Mouse (Mus musculus) stomach, postnatal 0 days (tissue): ENCODE data around the gene Cdcp2. TPM values are rescaled to one million over a fixed set of nuclear protein-coding genes. Genes with fewer than 3 reads are reported as not detected.

Experiments used
- ATAC-seq: fragments of 200-750 bp; cut with Nextera tagmentation; 2 replicates; pipeline ENCODE4 v1.8.0; 2017; ENCODE audit not compliant: low FRiP score, low TSS enrichment
- DNase-seq: peaks from one replicate; pipeline ENCODE4 v3.0.0-alpha.2; 2016; ENCODE audit warnings: low spot score
- H3K27ac ChIP-seq: fragments of 300-500 bp; sonication (generic); replicated peaks from 2 replicates; pipeline ENCODE4 v1.5.1; 2014; ENCODE audit warnings: mild to moderate bottlenecking, control low read depth
- H3K27me3 ChIP-seq: fragments of 300-500 bp; sonication (generic); 2 replicates; pipeline ENCODE4 v1.6.1; 2014; ENCODE audit warnings: low read length; ENCODE audit not compliant: control insufficient read depth, insufficient read depth
- H3K36me3 ChIP-seq: fragments of 300-500 bp; sonication (generic); 2 replicates; pipeline ENCODE4 v1.6.1; 2014; ENCODE audit warnings: low read length, mixed read lengths; ENCODE audit not compliant: control insufficient read depth, insufficient read depth
- H3K4me1 ChIP-seq: fragments of 300-500 bp; sonication (generic); replicated peaks from 2 replicates; pipeline ENCODE4 v1.6.1; 2014; ENCODE audit warnings: antibody characterized with exemption; ENCODE audit not compliant: control insufficient read depth, insufficient read depth
- H3K4me2 ChIP-seq: fragments of 300-500 bp; sonication (generic); replicated peaks from 2 replicates; pipeline ENCODE4 v1.6.1; 2014; ENCODE audit warnings: low read depth, mild to moderate bottlenecking, control low read depth, moderate library complexity
- H3K4me3 ChIP-seq: fragments of 300-500 bp; sonication (generic); 2 replicates; pipeline ENCODE4 v1.5.1; 2014; ENCODE audit warnings: low read depth, low read length, control low read depth
- H3K9ac ChIP-seq: fragments of 300-500 bp; sonication (generic); 2 replicates; pipeline ENCODE4 v1.6.1; 2014; ENCODE audit warnings: mild to moderate bottlenecking, low read length, control low read depth, mixed read lengths
- H3K9me3 ChIP-seq: fragments of 300-500 bp; sonication (generic); 2 replicates; pipeline ENCODE4 v1.6.1; 2016; ENCODE audit warnings: low read length; ENCODE audit not compliant: control insufficient read depth
- CTCF ChIP-seq: IDR thresholded peaks from 2 replicates; pipeline ENCODE4 v1.5.1; 2016; ENCODE audit warnings: antibody characterized with exemption, low read depth, mild to moderate bottlenecking, moderate library complexity
- EP300 ChIP-seq: optimal IDR thresholded peaks from 2 replicates; pipeline ENCODE3; 2016; ENCODE audit warnings: antibody characterized with exemption
- WGBS: fragments of 180-500 bp; shearing (Covaris S2); extraction: QIAGEN DNeasy Blood & Tissue Kit; methylation state at CpG from one replicate; pipeline ENCODE4 v1.1.7; 2014; 5-methylcytosine and 5-hydroxymethylcytosine counted together
- polyA plus RNA-seq: library from polyadenylated mRNA; unstranded; fragments of >200 nt; fragmentation: Nextera tagmentation; extraction: Ambion mirVana; gene quantifications from 2 replicates; pipeline ENCODE4 v1.2.1, GENCODE M21; 2015

The Cdcp2 gene
- polyA plus RNA-seq, 1 experiment from 2014 or later, result not detected

- no peak for ATAC-seq
- H3K9me3 ChIP-seq, result no peaks in the 10 kb centered on the region
- H3K27me3 ChIP-seq, result no peaks in the 10 kb centered on the region
- no peak overlapping the region for H3K4me2 ChIP-seq
- H3K4me3 ChIP-seq, result no peak overlapping the region
- no peak for TF ChIP-seq CTCF
- no peak for TF ChIP-seq EP300
- no peak for DNase-seq
- H3K4me1 ChIP-seq, result no peaks in the 10 kb centered on the region; the same call in 1 of the 2 replicates
- H3K27ac ChIP-seq, result no peak overlapping the region
- 0 out of 2 replicates have a peak, but pooled peaks cover 6% of the 10 kb centered on the region for H3K36me3 ChIP-seq
- H3K9ac ChIP-seq, result no peak overlapping the region
- 73% methylated on average over 37 of the region's 37 CpGs for WGBS
Observed at GRCm38 (mm10) chr4:107138948-107139835, 42.5 kb downstream of the Cdcp2 start.

DNA sequence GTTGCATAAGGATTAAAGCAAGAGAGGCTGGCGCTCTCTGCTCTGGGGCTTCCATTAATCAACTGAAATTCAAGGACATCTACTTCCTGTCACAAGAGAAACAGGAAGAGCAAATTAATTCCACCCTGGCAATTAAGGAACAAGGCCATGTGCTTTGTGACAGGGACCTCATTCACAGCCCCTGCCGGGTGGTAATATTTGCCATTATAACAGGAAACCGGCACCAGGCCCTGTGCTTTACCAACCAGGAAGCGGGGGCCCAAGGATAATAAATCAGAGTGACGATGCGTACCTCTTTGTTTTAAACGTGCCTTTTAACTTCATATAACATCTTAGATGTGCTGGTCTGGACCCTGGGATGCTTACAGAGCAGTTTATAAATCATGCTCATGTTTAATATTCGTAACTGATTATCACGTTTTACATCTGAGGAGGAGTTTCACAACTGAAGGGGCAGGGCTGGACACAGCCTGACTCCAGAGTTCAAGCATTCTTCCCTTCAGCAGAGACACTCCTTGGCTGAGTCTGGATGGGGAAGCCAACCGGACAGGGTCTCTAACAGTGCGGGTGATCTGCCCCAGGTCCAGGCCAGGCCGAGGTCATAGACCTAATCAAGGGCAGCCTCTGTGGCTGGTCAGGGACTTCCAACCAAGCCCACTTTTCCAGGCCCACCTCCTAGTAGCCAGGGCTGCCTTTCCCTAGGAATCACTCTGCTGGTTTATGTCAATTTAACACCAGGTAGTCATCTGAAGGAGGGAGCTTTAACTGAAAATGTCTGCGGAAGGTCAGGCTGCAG, 43.3 kb downstream of the Cdcp2 start:
- H3K4me2 ChIP-seq, result no peak overlapping the region
- H3K4me1 ChIP-seq, result no peaks in the 10 kb centered on the region; the same call in 1 of the 2 replicates
- no peaks in the 10 kb centered on the region for H3K27me3 ChIP-seq
- TF ChIP-seq CTCF, result no peak
- H3K9ac ChIP-seq, result no peak overlapping the region
- ATAC-seq (no peak), DNase-seq (no peak)
- H3K27ac ChIP-seq, result no peak overlapping the region
- WGBS, result 52% methylated on average over 13 of the region's 13 CpGs
- no peak overlapping the region for H3K4me3 ChIP-seq
- H3K9me3 ChIP-seq, result no peaks in the 10 kb centered on the region
- H3K36me3 ChIP-seq, result 0 out of 2 replicates have a peak, but pooled peaks cover 8% of the 10 kb centered on the region

DNA sequence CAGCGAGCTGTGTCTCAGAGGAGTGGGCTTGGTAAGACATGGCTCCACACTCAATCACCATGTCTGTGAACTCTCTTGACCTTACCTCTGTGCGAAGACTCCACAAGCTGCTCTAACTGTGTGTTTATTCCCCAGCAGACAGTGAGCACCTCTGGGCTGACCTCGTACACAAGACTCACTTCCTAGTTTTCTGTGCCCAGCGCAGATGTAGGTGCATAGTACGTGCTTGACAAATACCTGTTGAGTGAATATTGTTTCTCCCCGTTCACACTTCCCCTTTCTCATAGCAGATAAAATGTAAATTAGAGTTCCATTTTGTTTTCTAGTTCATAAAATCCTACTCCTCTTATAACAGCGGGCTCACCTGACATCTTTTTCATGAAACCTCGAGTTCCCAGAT, 46.8 kb downstream of the Cdcp2 start:
- H3K27ac ChIP-seq, result no peak overlapping the region
- no peak overlapping the region for H3K4me2 ChIP-seq
- H3K9ac ChIP-seq, result no peak overlapping the region
- no peak for ATAC-seq
- peaks cover 11% of the 10 kb centered on the region; the same call in 1 of the 2 replicates for H3K36me3 ChIP-seq
- H3K4me3 ChIP-seq, result no peak overlapping the region
- no peaks in the 10 kb centered on the region for H3K27me3 ChIP-seq
- TF ChIP-seq CTCF (no peak), EP300 (no peak)
- no peaks in the 10 kb centered on the region for H3K9me3 ChIP-seq
- no peaks in the 10 kb centered on the region; the same call in 1 of the 2 replicates for H3K4me1 ChIP-seq
- DNase-seq, result no peak
- WGBS, result 84% methylated on average over 8 of the region's 8 CpGs

GRCm38 (mm10) chr4:107150991-107151390, 54.3 kb downstream of the Cdcp2 start:
- Histone ChIP-seq H3K36me3 (peaks cover 4% of the 10 kb centered on the region; the same call in 1 of the 2 replicates), H3K27me3 (no peaks in the 10 kb centered on the region), H3K4me2 (no peak overlapping the region), H3K4me3 (no peak overlapping the region), H3K9ac (no peak overlapping the region), H3K27ac (no peak overlapping the region), H3K9me3 (no peaks in the 10 kb centered on the region), H3K4me1 (no peaks in the 10 kb centered on the region)
- WGBS, result 86% methylated on average over 6 of the region's 6 CpGs
- DNase-seq, result no peak
- no peak for ATAC-seq
- TF ChIP-seq EP300 (no peak), CTCF (no peak)

- Histone ChIP-seq H3K4me2 (no peak overlapping the region), H3K4me1 (no peaks in the 10 kb centered on the region), H3K27me3 (no peaks in the 10 kb centered on the region), H3K9me3 (no peaks in the 10 kb centered on the region), H3K27ac (no peak overlapping the region), H3K36me3 (peaks cover 4% of the 10 kb centered on the region; the same call in 1 of the 2 replicates), H3K9ac (no peak overlapping the region), H3K4me3 (no peak overlapping the region)
- ATAC-seq, result no peak
- TF ChIP-seq EP300 (no peak), CTCF (no peak)
- no peak for DNase-seq
- 63% methylated on average over 8 of the region's 8 CpGs for WGBS
Observed at GRCm38 (mm10) chr4:107152571-107152970, 55.9 kb downstream of the Cdcp2 start.
